Mouse (Mus musculus) bone marrow macrophage, adult 2 months (primary cell): Measurements from ENCODE around the gene Olfr521.

Experiments
- CTCF ChIP-seq: IDR thresholded peaks from 2 replicates; pipeline ENCODE4 v1.5.1; 2012; ENCODE audit warnings: low read depth, mild to moderate bottlenecking, low read length, moderate library complexity
- POLR2A ChIP-seq: IDR thresholded peaks from 2 replicates; pipeline ENCODE4 v1.6.1; 2012; ENCODE audit warnings: mild to moderate bottlenecking, low read depth, low read length, borderline replicate concordance

DNA sequence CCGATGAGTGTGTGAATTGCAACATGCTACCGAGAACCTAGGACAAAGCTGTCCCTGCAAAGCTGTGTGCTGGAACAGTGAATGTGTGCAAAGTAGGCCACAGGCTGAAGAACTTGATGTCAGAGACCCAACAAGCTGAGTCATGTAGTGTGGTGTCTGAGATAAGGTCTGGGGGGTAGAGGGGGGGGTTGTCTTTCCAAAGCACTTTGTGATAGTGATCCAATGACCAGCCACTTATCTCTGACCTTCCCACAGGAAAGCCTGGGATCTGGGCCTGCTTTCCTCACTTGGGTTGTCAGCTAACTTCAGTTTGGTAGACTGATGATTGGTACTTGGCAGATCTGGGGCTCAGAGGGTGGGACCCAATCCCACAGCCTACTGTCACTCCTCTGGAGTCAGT lies 28.7 kb upstream of the Olfr521 start:
- no peak for TF ChIP-seq POLR2A
- TF ChIP-seq CTCF = no peak
